7 mouse cellular contexts compared by ENCODE assay signal in the genomic region with DNA sequence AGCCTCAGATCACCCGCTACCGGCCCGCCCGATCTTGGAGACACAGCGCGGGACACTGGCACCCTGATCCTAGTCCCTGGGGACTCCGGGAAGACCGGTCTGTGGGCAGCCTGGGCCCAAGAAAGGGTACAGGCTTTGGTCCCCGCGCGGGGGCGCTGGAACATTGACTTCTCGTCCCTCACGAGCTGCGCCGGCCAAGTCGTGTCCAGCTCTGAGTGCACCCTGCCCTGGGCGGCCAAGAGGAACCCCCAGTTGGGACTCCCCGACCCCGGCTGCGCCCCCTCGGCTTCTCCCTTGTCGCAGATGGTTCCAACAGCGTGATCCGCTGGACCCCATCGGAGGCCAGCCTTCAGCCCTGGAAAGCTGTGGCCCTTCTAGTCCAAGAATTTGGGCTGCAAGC. TPM values are rescaled to one million over a fixed set of nuclear protein-coding genes. Genes with fewer than 3 reads are reported as not detected.
DNase-seq lines count a peak whose midpoint lies in the region; ATAC-seq lines count a peak whose summit lies in the region.

A gene (minus strand): TSS at position 96 of the 400 bp plus-strand sequence.

- peak within 1 kb of the TSS; percentile 55 for H3K4me3 ChIP-seq in embryonic facial prominence, embryonic 12.5 days
- peak within 1 kb of the TSS; percentile 66 for H3K4me3 ChIP-seq in heart, embryonic 10.5 days
- H3K4me3 ChIP-seq in kidney, embryonic 14.5 days (ENCODE audit: low read length), result peak within 1 kb of the TSS; percentile 46
- H3K4me3 ChIP-seq in limb, embryonic 15.5 days, result peak within 1 kb of the TSS; percentile 57
- H3K4me3 ChIP-seq in midbrain, embryonic 16.5 days (ENCODE audit: low read depth, low read length), result peak within 1 kb of the TSS; percentile 45

- H3K9me3 ChIP-seq in embryonic facial prominence, embryonic 12.5 days, result no peaks in the 10 kb centered on the region
- no peaks in the 10 kb centered on the region for H3K9me3 ChIP-seq in heart, embryonic 10.5 days
- no peaks in the 10 kb centered on the region for H3K9me3 ChIP-seq in kidney, embryonic 14.5 days (ENCODE audit: control insufficient read depth, low read length)
- no peaks in the 10 kb centered on the region for H3K9me3 ChIP-seq in limb, embryonic 15.5 days
- H3K9me3 ChIP-seq in midbrain, embryonic 16.5 days (replicated peaks; ENCODE audit: control insufficient read depth, low read length, poor library complexity, severe bottlenecking), result no peaks in the 10 kb centered on the region

- no peaks in the 10 kb centered on the region for H3K36me3 ChIP-seq in embryonic facial prominence, embryonic 12.5 days
- no peaks in the 10 kb centered on the region for H3K36me3 ChIP-seq in heart, embryonic 10.5 days
- no peaks in the 10 kb centered on the region for H3K36me3 ChIP-seq in kidney, embryonic 14.5 days (ENCODE audit: control insufficient read depth, insufficient read depth, low read length)
- no peaks in the 10 kb centered on the region for H3K36me3 ChIP-seq in limb, embryonic 15.5 days
- no peaks in the 10 kb centered on the region for H3K36me3 ChIP-seq in midbrain, embryonic 16.5 days (ENCODE audit: control insufficient read depth, insufficient read depth, low read length)

- H3K4me2 ChIP-seq in embryonic facial prominence, embryonic 12.5 days (replicated peaks), result peak within 1 kb of the TSS; percentile 91
- peak within 1 kb of the TSS; percentile 93 for H3K4me2 ChIP-seq in kidney, embryonic 14.5 days (replicated peaks; ENCODE audit: low read depth, low read length)
- H3K4me2 ChIP-seq in limb, embryonic 15.5 days, result peak within 1 kb of the TSS; percentile 99
- H3K4me2 ChIP-seq in midbrain, embryonic 16.5 days (ENCODE audit: low read length), result peak within 1 kb of the TSS; percentile 62

- no peak within 1 kb of the TSS for H3K27ac ChIP-seq in embryonic facial prominence, embryonic 12.5 days
- peak within 1 kb of the TSS; percentile 70 for H3K27ac ChIP-seq in heart, embryonic 10.5 days
- no peak within 1 kb of the TSS for H3K27ac ChIP-seq in kidney, embryonic 14.5 days (ENCODE audit: low read depth, low read length)
- no peak within 1 kb of the TSS for H3K27ac ChIP-seq in limb, embryonic 15.5 days
- H3K27ac ChIP-seq in midbrain, embryonic 16.5 days (ENCODE audit: low read length), result no peak within 1 kb of the TSS

- H3K4me1 ChIP-seq in embryonic facial prominence, embryonic 12.5 days, result peaks cover 16% of the 10 kb centered on the region; the same call in 1 of the 2 replicates
- H3K4me1 ChIP-seq in heart, embryonic 10.5 days, result peaks cover 29% of the 10 kb centered on the region
- peaks cover 12% of the 10 kb centered on the region; the same call in 1 of the 2 replicates for H3K4me1 ChIP-seq in kidney, embryonic 14.5 days (ENCODE audit: control insufficient read depth, insufficient read depth, low read length)
- H3K4me1 ChIP-seq in limb, embryonic 15.5 days, result peaks cover 23% of the 10 kb centered on the region
- peaks cover 15% of the 10 kb centered on the region for H3K4me1 ChIP-seq in midbrain, embryonic 16.5 days (ENCODE audit: control insufficient read depth, insufficient read depth, low read length)

- H3K9ac ChIP-seq in embryonic facial prominence, embryonic 12.5 days, result peak within 1 kb of the TSS; percentile 44
- peak within 1 kb of the TSS; percentile 50 for H3K9ac ChIP-seq in kidney, embryonic 14.5 days (ENCODE audit: low read depth, low read length)
- H3K9ac ChIP-seq in limb, embryonic 15.5 days, result peak within 1 kb of the TSS; percentile 37; the same call in 1 of the 2 replicates
- peak within 1 kb of the TSS; percentile 46 for H3K9ac ChIP-seq in midbrain, embryonic 16.5 days (ENCODE audit: low read depth, low read length)

- peak; percentile 90 for DNase-seq in adrenal gland, postnatal 14 days
- DNase-seq in heart, embryonic 10.5 days (ENCODE audit: low spot score), result no peak
- peak; percentile 61 to 64 for DNase-seq in spleen, postnatal 36 days (ENCODE audit: low spot score in 2 of 2)

- peak; percentile 54; the same call in 1 of the 2 replicates for ATAC-seq in embryonic facial prominence, embryonic 12.5 days (ENCODE audit: insufficient number of reproducible peaks, insufficient read depth, low FRiP score, low TSS enrichment)
- ATAC-seq in kidney, embryonic 14.5 days (ENCODE audit: low FRiP score, low TSS enrichment), result peak; percentile 77
- ATAC-seq in limb, embryonic 15.5 days (ENCODE audit: insufficient number of reproducible peaks, low FRiP score, low TSS enrichment, low read depth), result peak; percentile 53
- ATAC-seq in midbrain, embryonic 16.5 days, result peak; percentile 78

- WGBS in embryonic facial prominence, embryonic 12.5 days, result under 1% methylated on average over 25 of the region's 26 CpGs
- WGBS in heart, embryonic 10.5 days, result under 1% methylated on average over 26 of the region's 26 CpGs
- WGBS in kidney, embryonic 14.5 days, result 0% methylated on average over 26 of the region's 26 CpGs
- WGBS in limb, embryonic 15.5 days, result under 1% methylated on average over 26 of the region's 26 CpGs
- WGBS in midbrain, embryonic 16.5 days, result under 1% methylated on average over 26 of the region's 26 CpGs

- peaks cover 64% of the 10 kb centered on the region for H3K27me3 ChIP-seq in embryonic facial prominence, embryonic 12.5 days
- peaks cover 95% of the 10 kb centered on the region for H3K27me3 ChIP-seq in heart, embryonic 10.5 days (ENCODE audit: insufficient read depth, poor library complexity, severe bottlenecking)
- H3K27me3 ChIP-seq in kidney, embryonic 14.5 days (ENCODE audit: control insufficient read depth, insufficient read depth, low read length), result peaks cover 52% of the 10 kb centered on the region
- peaks cover 73% of the 10 kb centered on the region for H3K27me3 ChIP-seq in limb, embryonic 15.5 days
- peaks cover 28% of the 10 kb centered on the region for H3K27me3 ChIP-seq in midbrain, embryonic 16.5 days (ENCODE audit: control insufficient read depth, insufficient read depth, low read depth, low read length)

RNA-seq across cellular contexts. Expression of the gene that starts here (rescaled TPM):
- total RNA-seq in adrenal gland, postnatal 14 days (2021), result not detected in 2 replicates
- 0.63 TPM in 1 of 2 replicates, not detected in the other for polyA plus RNA-seq in embryonic facial prominence, embryonic 12.5 days (2016; fragmentation: Nextera tagmentation; extraction: Ambion mirVana)
- not detected in 2 replicates for polyA plus RNA-seq in heart, embryonic 10.5 days (2016; fragmentation: Nextera tagmentation; extraction: Ambion mirVana)
- 0.53 TPM in 1 of 2 replicates, not detected in the other for polyA plus RNA-seq in kidney, embryonic 14.5 days (2014; fragmentation: Nextera tagmentation; extraction: Ambion mirVana)
- polyA plus RNA-seq in limb, embryonic 15.5 days (2015; fragmentation: Nextera tagmentation; extraction: Ambion mirVana), result 0.24 and 0.48 TPM in 2 replicates
- not detected in 2 replicates for polyA plus RNA-seq in midbrain, embryonic 16.5 days (2015; fragmentation: Nextera tagmentation; extraction: Ambion mirVana)

Comparison
In these comparisons a context has a peak if more than half of its experiments do, and no peak if none do; other contexts are left out.
1. Peak in DNase-seq in adrenal gland, postnatal 14 days; RNA of the gene not detected or under 1 TPM.
2. Peak in ATAC-seq, H3K4me3 ChIP-seq, H3K9ac ChIP-seq and H3K4me2 ChIP-seq in embryonic facial prominence, embryonic 12.5 days; RNA of the gene not detected or under 1 TPM.
3. Peak in ATAC-seq, H3K4me3 ChIP-seq, H3K9ac ChIP-seq and H3K4me2 ChIP-seq in kidney, embryonic 14.5 days; RNA of the gene not detected or under 1 TPM.
4. Peak in ATAC-seq, H3K4me3 ChIP-seq, H3K9ac ChIP-seq and H3K4me2 ChIP-seq in limb, embryonic 15.5 days; RNA of the gene not detected or under 1 TPM.
5. Peak in ATAC-seq, H3K4me3 ChIP-seq, H3K9ac ChIP-seq and H3K4me2 ChIP-seq in midbrain, embryonic 16.5 days; RNA of the gene not detected or under 1 TPM.